Mouse (Mus musculus) embryonic facial prominence, embryonic 13.5 days (tissue): Measurements from ENCODE around the gene BC055324. TPM values are rescaled to one million over a fixed set of nuclear protein-coding genes. Genes with fewer than 3 reads are reported as not detected.
A peak's percentile ranks its signal among the peaks of the same experiment; 100 is the strongest.
"Not testable (repeated sequence)": the region's sequence is repeated elsewhere in the genome, so short reads cannot be mapped to it uniquely, and the experiment has no call there.

Experiments used
- ATAC-seq: fragments of 200-750 bp; cut with Nextera tagmentation; 2 replicates; pipeline ENCODE4 v1.8.0; 2017; ENCODE audit warnings: low read depth; ENCODE audit not compliant: insufficient number of reproducible peaks, insufficient read depth, low FRiP score, low TSS enrichment
- H3K27ac ChIP-seq: fragments of 300-500 bp; sonication (generic); 2 replicates; pipeline ENCODE4 v1.5.1; 2015; ENCODE audit warnings: moderate library complexity, mild to moderate bottlenecking, inconsistent platforms
- H3K27me3 ChIP-seq: fragments of 300-500 bp; sonication (generic); 2 replicates; pipeline ENCODE4 v1.6.1; 2015; ENCODE audit warnings: mild to moderate bottlenecking, inconsistent platforms
- H3K36me3 ChIP-seq: fragments of 300-500 bp; sonication (generic); 2 replicates; pipeline ENCODE4 v1.6.1; 2015; ENCODE audit warnings: mild to moderate bottlenecking, inconsistent platforms
- H3K4me1 ChIP-seq: fragments of 300-500 bp; sonication (generic); 2 replicates; pipeline ENCODE4 v1.6.1; 2015; ENCODE audit warnings: inconsistent platforms
- H3K4me2 ChIP-seq: fragments of 300-500 bp; sonication (generic); 2 replicates; pipeline ENCODE4 v1.6.1; 2015; ENCODE audit warnings: moderate library complexity, mild to moderate bottlenecking, inconsistent platforms
- H3K4me3 ChIP-seq: fragments of 300-500 bp; sonication (generic); 2 replicates; pipeline ENCODE4 v1.5.1; 2015; ENCODE audit warnings: mild to moderate bottlenecking, inconsistent platforms
- H3K9ac ChIP-seq: fragments of 300-500 bp; sonication (generic); 2 replicates; pipeline ENCODE4 v1.6.1; 2015; ENCODE audit warnings: mild to moderate bottlenecking, inconsistent platforms
- H3K9me3 ChIP-seq: fragments of 300-500 bp; sonication (generic); 2 replicates; pipeline ENCODE4 v1.6.1; 2016; ENCODE audit warnings: inconsistent platforms
- WGBS: fragments of 180-500 bp; shearing (Covaris S2); methylation state at CpG from one replicate; pipeline ENCODE4 v1.1.7; 2015; ENCODE audit warnings: mixed read lengths; 5-methylcytosine and 5-hydroxymethylcytosine counted together
- polyA plus RNA-seq: library from polyadenylated mRNA; unstranded; fragments of >200 nt; fragmentation: Nextera tagmentation; extraction: Ambion mirVana; gene quantifications from 2 replicates; pipeline ENCODE4 v1.2.1, GENCODE M21; 2015

BC055324 gene
- 20.5 and 20.9 TPM in 2 replicates for polyA plus RNA-seq

- H3K4me3 ChIP-seq = peak within 1 kb of the TSS; percentile 79
- H3K4me1 ChIP-seq = peaks cover 5% of the 10 kb centered on the region; the same call in 1 of the 2 replicates
- peak within 1 kb of the TSS; percentile 86 for H3K27ac ChIP-seq
- H3K36me3 ChIP-seq = no peaks in the 10 kb centered on the region
- peak within 1 kb of the TSS; percentile 78 for H3K4me2 ChIP-seq
- no peaks in the 10 kb centered on the region for H3K27me3 ChIP-seq
- ATAC-seq = peak; percentile 91
- H3K9me3 ChIP-seq = no peaks in the 10 kb centered on the region
- WGBS = 3% methylated on average over 43 of the region's 43 CpGs
- peak within 1 kb of the TSS; percentile 84 for H3K9ac ChIP-seq
These were observed at the start of gene BC055324, which contains the start of gene Mettl18 for GRCm38 (mm10) chr1:163994721-163995608. BC055324 (minus strand) TSS chr1:163994796. Mettl18 (plus strand) TSS chr1:163994889.

- no peaks in the 10 kb centered on the region for H3K27me3 ChIP-seq
- no peak overlapping the region for H3K9ac ChIP-seq
- H3K27ac ChIP-seq = no peak overlapping the region
- H3K4me3 ChIP-seq = no peak overlapping the region
- H3K9me3 ChIP-seq = no peaks in the 10 kb centered on the region
- H3K36me3 ChIP-seq = no peaks in the 10 kb centered on the region
- 58% methylated on average over 3 of the region's 3 CpGs for WGBS
- no peaks in the 10 kb centered on the region for H3K4me1 ChIP-seq
- no peak for ATAC-seq
- H3K4me2 ChIP-seq = no peak overlapping the region
These were observed 49.0 kb upstream of the BC055324 start for GRCm38 (mm10) chr1:164043549-164043948.

- Histone ChIP-seq H3K9ac (no peak overlapping the region), H3K9me3 (no peaks in the 10 kb centered on the region), H3K4me2 (no peak overlapping the region), H3K27ac (no peak overlapping the region), H3K36me3 (no peaks in the 10 kb centered on the region), H3K4me3 (no peak overlapping the region), H3K4me1 (no peaks in the 10 kb centered on the region), H3K27me3 (no peaks in the 10 kb centered on the region)
- 60% methylated on average over 10 of the region's 10 CpGs for WGBS
- no peak for ATAC-seq
These were observed 46.0 kb upstream of the BC055324 start for GRCm38 (mm10) chr1:164040385-164041135.

- 61% methylated on average over 5 of the region's 5 CpGs for WGBS
- H3K27me3 ChIP-seq = no peaks in the 10 kb centered on the region
- H3K9ac ChIP-seq = no peak overlapping the region
- no peaks in the 10 kb centered on the region for H3K4me1 ChIP-seq
- no peak for ATAC-seq
- no peak overlapping the region for H3K4me3 ChIP-seq
- no peaks in the 10 kb centered on the region for H3K36me3 ChIP-seq
- no peak overlapping the region for H3K4me2 ChIP-seq
- H3K27ac ChIP-seq = no peak overlapping the region
- H3K9me3 ChIP-seq = no peaks in the 10 kb centered on the region
These were observed 32.8 kb upstream of the BC055324 start for GRCm38 (mm10) chr1:164027416-164027815.

GRCm38 (mm10) chr1:164025685-164026084, 31.1 kb upstream of the BC055324 start:
- H3K4me1 ChIP-seq = no peaks in the 10 kb centered on the region
- H3K9ac ChIP-seq = no peak overlapping the region
- 83% methylated on average over 4 of the region's 4 CpGs for WGBS
- H3K36me3 ChIP-seq = no peaks in the 10 kb centered on the region
- no peaks in the 10 kb centered on the region for H3K27me3 ChIP-seq
- no peak overlapping the region for H3K4me3 ChIP-seq
- ATAC-seq = no peak
- no peak overlapping the region for H3K4me2 ChIP-seq
- no peaks in the 10 kb centered on the region for H3K9me3 ChIP-seq
- H3K27ac ChIP-seq = no peak overlapping the region

GRCm38 (mm10) chr1:164022106-164022505, 27.5 kb upstream of the BC055324 start:
- not testable (repeated sequence) for ATAC-seq, H3K27me3 ChIP-seq, H3K4me1 ChIP-seq, H3K4me3 ChIP-seq, H3K9ac ChIP-seq, H3K9me3 ChIP-seq, H3K36me3 ChIP-seq, H3K27ac ChIP-seq, H3K4me2 ChIP-seq
- 79% methylated on average over 5 of the region's 5 CpGs for WGBS

- H3K27ac ChIP-seq, H3K4me1 ChIP-seq, H3K4me2 ChIP-seq, ATAC-seq, H3K9ac ChIP-seq, H3K27me3 ChIP-seq, H3K36me3 ChIP-seq, H3K4me3 ChIP-seq, H3K9me3 ChIP-seq: not testable (repeated sequence)
- 85% methylated on average over 3 of the region's 3 CpGs for WGBS
These were observed 26.1 kb upstream of the BC055324 start for GRCm38 (mm10) chr1:164020746-164021145.

- no peak overlapping the region for H3K27ac ChIP-seq
- no peaks in the 10 kb centered on the region for H3K9me3 ChIP-seq
- WGBS = 85% methylated on average over 6 of the region's 6 CpGs
- H3K4me2 ChIP-seq = no peak overlapping the region
- ATAC-seq = no peak
- no peaks in the 10 kb centered on the region for H3K36me3 ChIP-seq
- no peak overlapping the region for H3K9ac ChIP-seq
- H3K4me3 ChIP-seq = no peak overlapping the region
- H3K27me3 ChIP-seq = no peaks in the 10 kb centered on the region
- H3K4me1 ChIP-seq = no peaks in the 10 kb centered on the region
These were observed 25.2 kb upstream of the BC055324 start for GRCm38 (mm10) chr1:164019789-164020188.

GRCm38 (mm10) chr1:164018221-164018896, 23.8 kb upstream of the BC055324 start:
- H3K9me3 ChIP-seq = no peaks in the 10 kb centered on the region
- H3K36me3 ChIP-seq = no peaks in the 10 kb centered on the region
- ATAC-seq = no peak
- no peaks in the 10 kb centered on the region for H3K27me3 ChIP-seq
- no peak overlapping the region for H3K9ac ChIP-seq
- H3K4me3 ChIP-seq = no peak overlapping the region
- WGBS = 85% methylated on average over 16 of the region's 16 CpGs
- H3K4me2 ChIP-seq = no peak overlapping the region
- no peaks in the 10 kb centered on the region for H3K4me1 ChIP-seq
- H3K27ac ChIP-seq = no peak overlapping the region

GRCm38 (mm10) chr1:164014616-164015015, 20.0 kb upstream of the BC055324 start:
- H3K9me3 ChIP-seq = no peaks in the 10 kb centered on the region
- no peak for ATAC-seq
- WGBS = 56% methylated on average over 1 of the region's 1 CpGs

GRCm38 (mm10) chr1:164009235-164009634, 14.6 kb upstream of the BC055324 start:
- no peaks in the 10 kb centered on the region for H3K27me3 ChIP-seq
- WGBS = 41% methylated on average over 2 of the region's 2 CpGs
- H3K4me3 ChIP-seq = no peak overlapping the region
- no peaks in the 10 kb centered on the region for H3K9me3 ChIP-seq
- H3K36me3 ChIP-seq = no peaks in the 10 kb centered on the region
- no peak for ATAC-seq
- H3K9ac ChIP-seq = no peak overlapping the region
- no peak overlapping the region for H3K4me2 ChIP-seq
- H3K27ac ChIP-seq = no peak overlapping the region
- peaks cover 3% of the 10 kb centered on the region; the same call in 1 of the 2 replicates for H3K4me1 ChIP-seq

More at GRCm38 (mm10) chr1:164014616-164015015, 20.0 kb upstream of the BC055324 start:
- H3K36me3 ChIP-seq = no peaks in the 10 kb centered on the region
- no peak overlapping the region for H3K4me2 ChIP-seq
- no peak overlapping the region for H3K27ac ChIP-seq
- H3K4me3 ChIP-seq = no peak overlapping the region
- no peaks in the 10 kb centered on the region for H3K27me3 ChIP-seq
- H3K9ac ChIP-seq = no peak overlapping the region
- H3K4me1 ChIP-seq = peaks cover 3% of the 10 kb centered on the region; the same call in 1 of the 2 replicates
